Mouse (Mus musculus) liver, postnatal 0 days (tissue): ENCODE measurements at regions not wholly inside any gene's neighbourhood (a gene's known extent, or its start where the extent isn't known, plus 50 kb on each side); places are given as distances from the start of the nearest gene placed in this dataset.

Source experiments
- ATAC-seq: fragments of 200-750 bp; cut with Nextera tagmentation; 2 replicates; pipeline ENCODE4 v1.8.0; 2017; ENCODE audit warnings: mild to moderate bottlenecking, moderate library complexity
- DNase-seq: peaks from one replicate; pipeline ENCODE4 v3.0.0-alpha.2; 2016
- H3K27ac ChIP-seq: fragments of 300-500 bp; sonication (generic); 2 replicates; pipeline ENCODE4 v1.5.1; 2014; ENCODE audit warnings: antibody characterized with exemption, moderate library complexity, mild to moderate bottlenecking, low read depth
- H3K27me3 ChIP-seq: fragments of 300-500 bp; sonication (generic); 2 replicates; pipeline ENCODE4 v1.6.1; 2014; ENCODE audit warnings: low read length, control low read depth, mixed read lengths; ENCODE audit not compliant: insufficient read depth
- H3K36me3 ChIP-seq: fragments of 300-500 bp; sonication (generic); replicated peaks from 2 replicates; pipeline ENCODE4 v1.6.1; 2014; ENCODE audit warnings: mild to moderate bottlenecking, control low read depth, low read length, moderate library complexity, mixed read lengths; ENCODE audit not compliant: insufficient read depth
- H3K4me1 ChIP-seq: fragments of 300-500 bp; sonication (generic); 2 replicates; pipeline ENCODE4 v1.6.1; 2014; ENCODE audit warnings: antibody characterized with exemption, mild to moderate bottlenecking, control low read depth; ENCODE audit not compliant: insufficient read depth
- H3K4me2 ChIP-seq: fragments of 300-500 bp; sonication (generic); 2 replicates; pipeline ENCODE4 v1.6.1; 2014; ENCODE audit warnings: low read depth, mild to moderate bottlenecking, low read length, moderate library complexity, mixed read lengths
- H3K4me3 ChIP-seq: fragments of 300-500 bp; sonication (generic); 2 replicates; pipeline ENCODE4 v1.5.1; 2014; ENCODE audit warnings: low read depth, low read length
- H3K9ac ChIP-seq: fragments of 300-500 bp; sonication (generic); replicated peaks from 2 replicates; pipeline ENCODE4 v1.6.1; 2014; ENCODE audit warnings: mild to moderate bottlenecking, moderate library complexity
- H3K9me3 ChIP-seq: fragments of 300-500 bp; sonication (generic); 2 replicates; pipeline ENCODE4 v1.6.1; 2016; ENCODE audit warnings: mild to moderate bottlenecking, control low read depth, low read length, mixed read lengths
- CTCF ChIP-seq: sonication (generic); IDR thresholded peaks from 2 replicates; pipeline ENCODE4 v1.5.1; 2016; ENCODE audit warnings: antibody characterized with exemption, low read depth
- EP300 ChIP-seq: IDR thresholded peaks from 2 replicates; pipeline ENCODE4 v1.6.1; 2016; ENCODE audit warnings: antibody characterized with exemption, low read depth, mild to moderate bottlenecking
- WGBS: fragments of 180-500 bp; shearing (Covaris S2); extraction: QIAGEN DNeasy Blood & Tissue Kit; methylation state at CpG from one replicate; pipeline ENCODE4 v1.1.7; 2014; ENCODE audit not compliant: insufficient replicate concordance; 5-methylcytosine and 5-hydroxymethylcytosine counted together

- DNase-seq = peak; percentile 20
Observed at GRCm38 (mm10) chr9:25655767-25656513, 174.6 kb downstream of the Eepd1 start.

GRCm38 (mm10) chr9:25656534-25656933, 175.2 kb downstream of the Eepd1 start:
- Histone ChIP-seq H3K27ac (no peak overlapping the region), H3K9me3 (no peaks in the 10 kb centered on the region), H3K36me3 (no peaks in the 10 kb centered on the region), H3K4me3 (no peak overlapping the region), H3K4me2 (no peak overlapping the region), H3K9ac (no peak overlapping the region), H3K4me1 (no peaks in the 10 kb centered on the region), H3K27me3 (no peaks in the 10 kb centered on the region)
- ATAC-seq (no peak), DNase-seq (no peak)
- TF ChIP-seq EP300 (no peak), CTCF (no peak)
- 77% methylated on average over 3 of the region's 3 CpGs for WGBS

More at GRCm38 (mm10) chr9:25655767-25656513, 174.6 kb downstream of the Eepd1 start:
- ATAC-seq = no peak
- no peaks in the 10 kb centered on the region for H3K4me1 ChIP-seq
- no peak overlapping the region for H3K27ac ChIP-seq
- 7% methylated on average over 3 of the region's 3 CpGs for WGBS
- no peaks in the 10 kb centered on the region for H3K36me3 ChIP-seq
- no peak overlapping the region for H3K4me2 ChIP-seq
- no peak overlapping the region for H3K9ac ChIP-seq
- H3K27me3 ChIP-seq = no peaks in the 10 kb centered on the region
- no peaks in the 10 kb centered on the region for H3K9me3 ChIP-seq
- peak; percentile 71 for TF ChIP-seq CTCF
- no peak for TF ChIP-seq EP300
- H3K4me3 ChIP-seq = no peak overlapping the region

- Histone ChIP-seq H3K27me3 (no peaks in the 10 kb centered on the region), H3K27ac (no peak overlapping the region), H3K36me3 (no peaks in the 10 kb centered on the region), H3K4me3 (no peak overlapping the region), H3K9me3 (no peaks in the 10 kb centered on the region), H3K9ac (no peak overlapping the region), H3K4me1 (no peaks in the 10 kb centered on the region), H3K4me2 (no peak overlapping the region)
- WGBS = 74% methylated on average over 4 of the region's 4 CpGs
- ATAC-seq = no peak
- no peak for DNase-seq
- TF ChIP-seq EP300 (no peak), CTCF (no peak)
Observed at GRCm38 (mm10) chr9:25683635-25684333, 202.4 kb downstream of the Eepd1 start.

GRCm38 (mm10) chr9:25693632-25694031, 212.3 kb downstream of the Eepd1 start:
- no peaks in the 10 kb centered on the region for H3K4me1 ChIP-seq
- WGBS = 39% methylated on average over 5 of the region's 5 CpGs
- no peak overlapping the region for H3K9ac ChIP-seq
- H3K36me3 ChIP-seq = no peaks in the 10 kb centered on the region
- TF ChIP-seq CTCF (peak; percentile 34), EP300 (no peak)
- peak; percentile 12 for DNase-seq
- H3K27ac ChIP-seq = no peak overlapping the region
- no peaks in the 10 kb centered on the region for H3K9me3 ChIP-seq
- H3K4me3 ChIP-seq = no peak overlapping the region
- ATAC-seq = no peak
- H3K27me3 ChIP-seq = no peaks in the 10 kb centered on the region
- no peak overlapping the region for H3K4me2 ChIP-seq

- Histone ChIP-seq H3K4me2 (no peak overlapping the region), H3K9ac (no peak overlapping the region), H3K36me3 (no peaks in the 10 kb centered on the region), H3K4me1 (no peaks in the 10 kb centered on the region), H3K4me3 (no peak overlapping the region), H3K27me3 (no peaks in the 10 kb centered on the region), H3K27ac (no peak overlapping the region), H3K9me3 (no peaks in the 10 kb centered on the region)
- TF ChIP-seq EP300 (no peak), CTCF (no peak)
- DNase-seq = no peak
- ATAC-seq = no peak
- 56% methylated on average over 3 of the region's 3 CpGs for WGBS
Observed at GRCm38 (mm10) chr9:25695018-25695417, 213.7 kb downstream of the Eepd1 start.

- no peak for DNase-seq
- TF ChIP-seq CTCF = no peak
- TF ChIP-seq EP300 = no peak
Observed at GRCm38 (mm10) chr9:25713636-25714035, 232.3 kb downstream of the Eepd1 start.

More at GRCm38 (mm10) chr9:25713636-25714035, 232.3 kb downstream of the Eepd1 start:
- Histone ChIP-seq H3K4me1 (no peaks in the 10 kb centered on the region), H3K4me3 (no peak overlapping the region), H3K27me3 (no peaks in the 10 kb centered on the region), H3K9ac (no peak overlapping the region), H3K4me2 (no peak overlapping the region), H3K36me3 (no peaks in the 10 kb centered on the region), H3K9me3 (no peaks in the 10 kb centered on the region), H3K27ac (no peak overlapping the region)
- ATAC-seq = no peak
